Mouse (Mus musculus) liver, postnatal 0 days (tissue): ENCODE results near the gene Utp11.

Source experiments
- CTCF ChIP-seq: sonication (generic); IDR thresholded peaks from 2 replicates; pipeline ENCODE4 v1.5.1; 2016; ENCODE audit warnings: antibody characterized with exemption, low read depth
- EP300 ChIP-seq: IDR thresholded peaks from 2 replicates; pipeline ENCODE4 v1.6.1; 2016; ENCODE audit warnings: antibody characterized with exemption, low read depth, mild to moderate bottlenecking

DNA sequence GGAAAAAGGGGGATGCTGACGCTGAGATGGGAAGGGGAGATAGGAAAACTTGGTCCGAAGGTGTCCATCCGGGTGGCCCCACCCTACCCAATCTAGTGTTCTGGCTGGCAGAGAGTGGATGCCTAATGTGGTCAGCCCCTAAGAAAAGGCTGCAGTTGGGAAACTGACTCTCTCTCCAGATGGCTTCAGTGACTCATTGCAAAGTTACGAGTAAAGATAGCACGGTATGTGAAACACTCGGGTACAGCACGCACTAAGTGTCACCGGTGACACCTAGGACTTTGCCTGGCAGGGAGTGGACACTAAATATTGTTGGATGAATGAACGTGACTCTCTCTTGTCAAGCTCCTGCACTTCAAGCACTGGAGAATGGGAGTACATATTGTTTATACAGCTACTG is 49.5 kb downstream of the Utp11 start:
- no peak for TF ChIP-seq CTCF
- no peak for TF ChIP-seq EP300
